Mouse (Mus musculus) frontal cortex, postnatal 10 days (tissue): ENCODE measurements around the gene Pacrg.

ENCODE experiments used
- DNase-seq, 2 experiments: peaks; one replicate each; pipeline ENCODE4 v3.0.0; 2022; ENCODE audit warnings: low spot score in 2 of 2, mixed read lengths in 1 of 2

Pacrg gene

GRCm38 (mm10) chr17:10497781-10498420 lies 342.2 kb downstream of the Pacrg start:
- DNase-seq, result no peak

GRCm38 (mm10) chr17:10496066-10496465 lies 344.0 kb downstream of the Pacrg start:
- DNase-seq, result no peak

GRCm38 (mm10) chr17:10495588-10495987 lies 344.5 kb downstream of the Pacrg start:
- DNase-seq, result no peak

GRCm38 (mm10) chr17:10493124-10493523 lies 347.0 kb downstream of the Pacrg start:
- DNase-seq, result peak; percentile 45 to 49

- DNase-seq, result no peak
These were observed 349.5 kb downstream of the Pacrg start for GRCm38 (mm10) chr17:10490374-10491169.

GRCm38 (mm10) chr17:10488873-10489272 lies 351.2 kb downstream of the Pacrg start:
- DNase-seq, result no peak

- DNase-seq, result no peak
These were observed 356.1 kb downstream of the Pacrg start for GRCm38 (mm10) chr17:10483945-10484546.

- no peak for DNase-seq
These were observed 359.0 kb downstream of the Pacrg start for GRCm38 (mm10) chr17:10481081-10481480.

- DNase-seq, result no peak
These were observed 360.9 kb downstream of the Pacrg start for GRCm38 (mm10) chr17:10479020-10479707.

GRCm38 (mm10) chr17:10478377-10478776 lies 361.7 kb downstream of the Pacrg start:
- no peak for DNase-seq

GRCm38 (mm10) chr17:10476807-10477206 lies 363.3 kb downstream of the Pacrg start:
- no peak for DNase-seq

- no peak for DNase-seq
These were observed 365.1 kb downstream of the Pacrg start for GRCm38 (mm10) chr17:10474972-10475371.

GRCm38 (mm10) chr17:10473826-10474384 lies 366.2 kb downstream of the Pacrg start:
- DNase-seq, result no peak

- no peak for DNase-seq
These were observed 366.9 kb downstream of the Pacrg start for GRCm38 (mm10) chr17:10473175-10473574.

- no peak for DNase-seq
These were observed 370.1 kb downstream of the Pacrg start for GRCm38 (mm10) chr17:10469874-10470568.

- no peak for DNase-seq
These were observed 373.0 kb downstream of the Pacrg start for GRCm38 (mm10) chr17:10467102-10467501.

GRCm38 (mm10) chr17:10465467-10465866 lies 374.6 kb downstream of the Pacrg start:
- no peak for DNase-seq

GRCm38 (mm10) chr17:10464700-10465099 lies 375.4 kb downstream of the Pacrg start:
- no peak for DNase-seq

GRCm38 (mm10) chr17:10463626-10464025 lies 376.5 kb downstream of the Pacrg start:
- DNase-seq, result no peak

GRCm38 (mm10) chr17:10460916-10461315 lies 379.2 kb downstream of the Pacrg start:
- no peak for DNase-seq

GRCm38 (mm10) chr17:10458743-10459142 lies 381.4 kb downstream of the Pacrg start:
- no peak for DNase-seq
